Mouse (Mus musculus): ENCODE data around the gene Hsd11b2.

- TF ChIP-seq CTCF (IDR thresholded peaks at IDR 0.05; ENCODE audit: insufficient read depth, low read depth, low read length) (no peak), POLR2A (IDR thresholded peaks at IDR 0.05; ENCODE audit: insufficient read depth, low read depth, low read length) (no peak)
Observed at GRCm38 (mm10) chr8:105542032-105542656, 23.6 kb downstream of the Hsd11b2 start.
